Mouse (Mus musculus) lung, adult 2 months (tissue): Measurements from ENCODE around the gene Acrbp. TPM values are rescaled to one million over a fixed set of nuclear protein-coding genes. Genes with fewer than 3 reads are reported as not detected.
A peak's percentile ranks its signal among the peaks of the same experiment; 100 is the strongest.

ENCODE experiments used
- DNase-seq: peaks from one replicate; pipeline ENCODE4 v3.0.0; 2022
- H3K4me1 ChIP-seq: fragments of 200-500 bp; 2 replicates; pipeline ENCODE4 v1.6.1; 2011; ENCODE audit warnings: low read length; ENCODE audit not compliant: control insufficient read depth, insufficient read depth
- H3K4me3 ChIP-seq: fragments of 200-500 bp; replicated peaks from 2 replicates; pipeline ENCODE3; 2011; ENCODE audit warnings: low read depth, mild to moderate bottlenecking, control low read depth, low read length; ENCODE audit errors: extremely low read depth
- CTCF ChIP-seq: fragments of 200-500 bp; IDR thresholded peaks from 2 replicates; pipeline ENCODE4 v1.5.1; 2011; ENCODE audit warnings: mild to moderate bottlenecking, low read length, control low read depth; ENCODE audit not compliant: insufficient read depth
- POLR2A ChIP-seq: fragments of 200-500 bp; IDR thresholded peaks from 2 replicates; pipeline ENCODE4 v1.6.1; 2011; ENCODE audit warnings: low read depth, mild to moderate bottlenecking, control low read depth, low read length, borderline replicate concordance; ENCODE audit errors: extremely low read depth
- WGBS: fragments of 180-500 bp; shearing (Covaris S2); methylation state at CpG from one replicate; pipeline ENCODE4 v1.1.7; 2018; 5-methylcytosine and 5-hydroxymethylcytosine counted together
- polyA plus RNA-seq: library from polyadenylated mRNA; depleted of rRNA; stranded (reverse); fragments of >200 nt; gene quantifications from 2 replicates; pipeline ENCODE4 v1.2.3, GENCODE M21; 2012

Acrbp gene
- polyA plus RNA-seq, 1 experiment: 23.7 TPM

DNA sequence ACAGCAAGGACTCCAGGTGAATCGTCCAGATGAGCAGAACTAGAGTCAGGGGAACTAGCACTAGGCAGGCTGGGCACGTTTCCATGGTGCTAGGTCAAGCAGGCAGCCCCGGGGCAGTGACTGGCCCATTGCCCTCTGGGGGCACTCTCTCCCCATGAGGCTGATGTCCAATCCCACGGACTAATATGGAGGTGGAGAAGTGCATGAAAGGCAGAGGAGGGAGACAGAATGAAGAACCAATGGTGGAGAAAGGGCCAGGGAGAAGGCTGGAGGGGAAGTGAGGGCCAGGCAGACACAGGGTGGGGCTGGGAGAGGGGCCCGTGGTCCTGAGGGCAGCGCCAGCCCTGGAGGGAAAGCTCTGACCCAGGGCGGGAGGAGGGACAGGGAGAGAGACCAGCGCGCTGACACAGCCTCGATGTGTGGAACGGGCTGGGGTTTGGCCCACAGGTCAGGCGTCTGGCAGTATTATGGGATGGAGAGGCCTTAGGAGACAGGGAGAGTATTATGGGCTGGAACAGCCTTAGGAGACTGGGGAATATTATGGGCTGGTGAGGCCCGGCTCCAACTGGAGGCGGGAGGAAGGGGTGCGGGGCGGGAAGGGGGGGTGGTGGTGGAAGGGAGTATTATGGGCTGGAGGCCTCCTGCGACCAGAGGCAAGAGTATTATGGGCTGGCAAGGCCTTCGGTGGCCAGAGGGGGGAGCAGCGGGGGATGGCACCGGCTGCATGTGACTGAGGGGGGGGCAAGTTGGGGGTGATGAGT lies 39.3 kb downstream of the Acrbp start:
- 2% methylated on average over 20 of the region's 20 CpGs for WGBS
- peak; percentile 72 for DNase-seq
- Histone ChIP-seq H3K4me3 (peak overlapping the region; percentile 22), H3K4me1 (peaks cover 7% of the 10 kb centered on the region)
- TF ChIP-seq CTCF: no peak
- peak; percentile 75; the same call in 1 of the 2 replicates for TF ChIP-seq POLR2A

DNA sequence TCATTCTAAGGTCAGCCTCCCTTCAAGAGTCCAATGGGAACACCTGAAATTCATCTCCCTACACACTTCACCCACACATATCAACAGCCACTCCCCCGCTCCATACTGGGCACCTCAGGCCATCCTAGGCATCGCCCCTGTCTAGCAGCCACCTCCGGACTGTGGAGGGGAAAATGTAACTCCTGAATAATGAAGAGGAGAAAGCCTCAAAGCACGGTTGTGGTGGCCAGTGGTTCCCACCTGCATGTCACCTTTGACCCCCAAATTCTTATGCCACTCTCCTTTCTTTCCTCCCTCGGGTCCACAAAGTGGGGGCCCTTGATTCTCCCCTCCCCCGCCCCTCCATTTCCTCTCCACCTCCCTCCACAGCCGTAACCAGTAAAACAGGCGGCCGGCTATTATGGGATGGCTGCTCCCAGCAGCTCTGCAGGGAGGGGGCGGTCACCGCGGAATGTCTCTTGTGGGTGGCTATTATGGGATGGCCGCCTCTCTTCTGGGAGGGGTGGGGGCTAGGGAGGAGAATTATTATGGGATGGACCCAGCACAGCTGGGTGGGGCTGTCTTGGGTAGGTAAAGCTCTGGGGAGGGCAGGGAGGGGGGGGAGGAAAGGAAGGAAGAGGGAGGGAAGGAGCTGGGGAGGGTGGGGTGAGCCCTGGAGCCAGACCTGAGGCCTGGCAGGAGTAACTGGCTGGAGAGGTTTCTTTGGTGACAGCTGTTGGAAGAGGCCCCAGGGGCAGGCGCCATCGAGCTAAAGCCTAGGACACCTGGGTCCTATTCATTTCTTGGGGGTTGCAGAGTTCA lies 40.2 kb downstream of the Acrbp start:
- peak; percentile 67 for DNase-seq
- Histone ChIP-seq H3K4me3 (peak overlapping the region; percentile 59), H3K4me1 (peaks cover 7% of the 10 kb centered on the region)
- 2% methylated on average over 14 of the region's 15 CpGs for WGBS
- TF ChIP-seq CTCF (no peak), POLR2A (peak; percentile 48; the same call in 1 of the 2 replicates)

DNA sequence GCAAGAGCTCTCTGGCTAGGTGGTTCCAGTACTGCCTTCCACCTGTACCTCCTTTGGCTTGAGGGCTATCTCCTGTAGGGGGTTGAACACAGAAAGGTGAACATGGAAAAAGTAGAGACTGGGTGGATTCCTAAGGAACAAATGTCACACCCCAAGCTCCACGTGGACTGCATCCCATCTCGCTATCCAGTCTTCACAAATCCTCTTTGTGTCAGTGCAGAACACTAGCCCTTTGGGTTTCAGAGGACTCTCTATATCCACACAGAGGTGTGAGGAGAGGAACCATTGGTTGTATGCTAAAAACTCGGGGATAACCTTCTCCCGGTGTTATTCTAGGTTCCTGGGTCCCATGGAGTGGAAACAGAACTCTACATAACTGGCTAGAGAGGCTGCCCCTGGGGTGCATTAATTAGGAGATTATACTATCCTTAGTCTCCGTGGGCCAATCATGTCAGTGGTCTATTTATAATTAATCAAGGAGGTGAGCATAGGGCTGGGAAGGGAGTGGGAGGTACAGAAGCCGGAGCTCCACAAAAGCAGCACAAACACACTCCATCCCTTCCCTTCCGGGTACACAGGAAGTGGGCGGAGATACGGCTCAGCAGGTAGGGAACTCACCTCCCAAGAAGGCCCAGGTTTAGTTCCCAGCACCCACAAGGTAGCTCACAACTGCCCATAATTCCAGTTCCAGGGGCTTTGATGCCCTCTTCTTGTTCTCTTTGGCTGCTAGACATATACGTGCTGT lies 41.0 kb downstream of the Acrbp start:
- TF ChIP-seq POLR2A (no peak), CTCF (no peak)
- Histone ChIP-seq H3K4me3 (no peak overlapping the region), H3K4me1 (peaks cover 7% of the 10 kb centered on the region)
- WGBS: 50% methylated on average over 10 of the region's 10 CpGs
- DNase-seq: no peak

DNA sequence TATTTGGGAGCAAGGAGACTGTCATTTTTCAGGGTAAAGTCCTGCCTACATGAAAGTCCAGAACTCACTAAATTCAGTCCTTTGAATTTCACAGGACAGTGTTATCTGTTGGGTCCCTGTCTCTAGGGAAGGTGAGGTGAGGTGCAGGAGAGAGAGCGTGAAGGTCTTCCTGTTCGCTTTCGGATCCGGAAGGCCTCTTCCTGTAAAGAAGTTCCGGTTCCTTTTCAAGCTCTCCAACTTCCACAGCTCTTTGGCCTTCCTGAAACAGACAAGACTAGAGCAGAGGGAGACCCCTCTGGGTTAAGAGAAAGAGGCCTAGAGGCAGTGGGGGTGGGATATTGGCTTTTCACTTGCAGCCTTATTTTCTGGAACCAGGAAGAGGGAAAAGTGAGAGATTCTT lies 42.9 kb downstream of the Acrbp start:
- no peak for TF ChIP-seq CTCF
- TF ChIP-seq POLR2A: no peak
- 41% methylated on average over 5 of the region's 5 CpGs for WGBS
- no peak for DNase-seq

GRCm38 (mm10) chr6:125094843-125095242 lies 45.4 kb downstream of the Acrbp start:
- no peak for DNase-seq
- WGBS: 37% methylated on average over 3 of the region's 3 CpGs
- no peak overlapping the region for H3K4me3 ChIP-seq
- H3K4me1 ChIP-seq: peaks cover 27% of the 10 kb centered on the region
- TF ChIP-seq CTCF (no peak), POLR2A (no peak)

More for the DNA sequence above, 42.9 kb downstream of the Acrbp start:
- H3K4me3 ChIP-seq: no peak overlapping the region
- peaks cover 7% of the 10 kb centered on the region for H3K4me1 ChIP-seq

GRCm38 (mm10) chr6:125095391-125096278 lies 46.1 kb downstream of the Acrbp start, which contains the start of gene Chd4:
Gene Chd4, plus strand, starts transcription at chr6:125095981.
- peak; percentile 88 for DNase-seq
- WGBS: 2% methylated on average over 39 of the region's 45 CpGs

DNA sequence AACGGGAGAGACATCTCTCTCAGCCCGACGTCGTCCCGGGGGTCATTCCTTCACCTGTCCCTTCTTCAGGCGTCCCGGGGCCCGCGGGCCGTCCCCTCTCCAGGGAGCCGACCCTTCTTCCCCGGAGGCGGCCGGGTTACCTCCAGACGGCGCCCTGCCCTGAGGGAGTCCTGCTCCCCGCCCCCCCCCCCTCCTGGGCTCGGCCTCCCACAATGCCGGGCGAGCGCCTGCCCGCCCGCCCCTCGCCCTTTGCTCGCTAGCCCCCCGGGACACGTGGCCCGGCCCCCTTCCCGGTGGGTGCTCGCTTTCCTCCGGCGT lies 46.7 kb downstream of the Acrbp start:
- WGBS: 0% methylated on average over 16 of the region's 32 CpGs
- Histone ChIP-seq H3K4me3 (peak overlapping the region; percentile 90), H3K4me1 (peaks cover 28% of the 10 kb centered on the region)
- no peak for TF ChIP-seq CTCF
- TF ChIP-seq POLR2A: no peak
- no peak for DNase-seq

More at GRCm38 (mm10) chr6:125095391-125096278, 46.1 kb downstream of the Acrbp start, which contains the start of gene Chd4:
- peak within 1 kb of the TSS; percentile 90 for H3K4me3 ChIP-seq
- TF ChIP-seq CTCF: no peak
- peak; percentile 86; the same call in 1 of the 2 replicates for TF ChIP-seq POLR2A
- peaks cover 28% of the 10 kb centered on the region for H3K4me1 ChIP-seq

DNA sequence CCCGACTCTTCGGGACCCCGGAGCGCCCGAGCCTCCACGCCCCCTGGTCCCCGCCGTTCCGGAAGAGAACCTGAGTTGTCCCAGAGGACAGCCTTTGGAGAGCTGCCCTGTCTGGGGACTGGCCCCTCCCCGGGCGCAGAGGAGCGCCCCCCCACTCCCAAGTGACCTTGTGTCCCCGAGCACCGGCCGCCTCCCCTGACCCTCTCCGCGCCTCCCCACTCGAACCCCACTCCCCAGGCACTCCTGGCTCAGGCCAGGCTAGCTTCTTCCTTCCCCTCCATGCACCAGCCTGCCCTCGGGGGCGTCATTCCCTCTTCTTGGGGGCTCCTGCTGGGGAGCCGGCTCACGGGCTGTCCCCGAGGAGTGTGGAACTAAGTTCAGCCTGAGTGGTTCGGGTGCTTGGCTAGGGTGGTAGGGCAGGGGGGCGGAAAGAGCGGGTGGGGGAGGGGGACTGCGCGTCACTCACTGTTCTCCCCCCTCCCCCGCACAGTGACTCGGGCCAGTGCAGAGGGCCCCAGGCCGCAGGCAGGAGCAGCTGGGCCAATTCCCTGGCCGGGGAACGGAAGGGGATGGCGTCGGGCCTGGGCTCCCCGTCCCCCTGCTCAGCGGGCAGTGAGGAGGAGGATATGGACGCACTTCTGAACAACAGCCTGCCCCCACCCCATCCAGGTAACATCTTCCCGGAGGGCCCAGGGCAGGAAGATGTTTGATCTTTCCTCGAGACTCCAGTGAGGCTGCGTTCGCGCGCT lies 47.3 kb downstream of the Acrbp start:
- WGBS: 1% methylated on average over 40 of the region's 44 CpGs
- Histone ChIP-seq H3K4me1 (peaks cover 28% of the 10 kb centered on the region), H3K4me3 (peak overlapping the region; percentile 90)
- no peak for TF ChIP-seq CTCF
- TF ChIP-seq POLR2A: no peak
- DNase-seq: peak; percentile 54
